Mouse (Mus musculus): ENCODE results near the gene Ube2o.
"Not testable (repeated sequence)": the region's sequence is repeated elsewhere in the genome, so short reads cannot be mapped to it uniquely, and the experiment has no call there.

Ube2o gene

DNA sequence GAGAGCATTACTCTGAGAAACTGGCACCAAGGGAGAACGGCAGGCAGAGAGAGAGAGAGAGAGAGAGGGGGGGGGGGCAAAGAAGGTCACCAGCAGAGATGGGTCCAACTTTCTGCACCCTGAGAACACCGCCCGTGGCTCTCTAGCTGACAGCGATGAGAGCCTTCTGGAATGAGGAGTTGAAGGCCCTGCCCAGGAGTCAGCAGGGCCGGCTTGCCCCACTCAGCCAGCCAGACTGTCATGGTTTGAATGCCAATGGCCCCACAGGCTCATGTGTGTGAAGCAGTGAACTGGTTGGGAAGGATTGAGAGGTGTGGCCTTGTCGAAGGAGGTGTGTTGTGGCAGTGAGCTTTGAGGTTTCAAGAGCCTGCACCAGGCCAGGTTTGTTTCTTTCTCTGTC lies 32.0 kb upstream of the Ube2o start:
- DNase-seq (ENCODE audit: low spot score) = no peak

GRCm38 (mm10) chr11:116612554-116612953 lies 31.3 kb upstream of the Ube2o start:
- DNase-seq (ENCODE audit: low spot score) = no peak

DNA sequence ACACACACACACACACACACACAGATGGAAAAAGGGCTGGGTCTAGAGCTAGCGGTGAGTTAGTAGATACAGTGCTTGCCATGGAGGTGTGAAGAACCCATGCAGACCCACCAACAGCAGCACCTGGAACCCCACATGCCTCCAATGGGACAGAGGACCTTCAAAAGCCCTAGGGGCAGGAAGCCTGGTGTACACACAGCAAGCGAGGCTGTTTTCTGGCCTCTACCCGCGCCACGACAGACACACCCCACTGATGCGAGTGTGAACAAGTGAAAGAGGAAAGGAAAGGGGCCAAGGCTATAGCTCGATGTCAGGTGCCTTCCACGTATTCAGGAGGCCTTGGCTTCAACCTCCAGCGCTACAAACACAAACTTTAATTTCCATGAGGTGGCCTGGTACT lies 30.6 kb upstream of the Ube2o start:
- DNase-seq (ENCODE audit: low spot score) = no peak

- DNase-seq (ENCODE audit: low spot score) = not testable (repeated sequence)
Observed at GRCm38 (mm10) chr11:116611168-116611567, 29.9 kb upstream of the Ube2o start.

- no peak for DNase-seq (ENCODE audit: low spot score)
Observed at GRCm38 (mm10) chr11:116609965-116610630, 28.9 kb upstream of the Ube2o start.

GRCm38 (mm10) chr11:116607717-116608116 lies 26.5 kb upstream of the Ube2o start:
- DNase-seq (ENCODE audit: low spot score) = no peak

- DNase-seq (ENCODE audit: low spot score) = no peak
Observed at GRCm38 (mm10) chr11:116604097-116604496, 22.9 kb upstream of the Ube2o start.

GRCm38 (mm10) chr11:116603339-116603738 lies 22.1 kb upstream of the Ube2o start:
- DNase-seq (ENCODE audit: low spot score) = no peak

GRCm38 (mm10) chr11:116602043-116602442 lies 20.8 kb upstream of the Ube2o start:
- no peak for DNase-seq (ENCODE audit: low spot score)

DNA sequence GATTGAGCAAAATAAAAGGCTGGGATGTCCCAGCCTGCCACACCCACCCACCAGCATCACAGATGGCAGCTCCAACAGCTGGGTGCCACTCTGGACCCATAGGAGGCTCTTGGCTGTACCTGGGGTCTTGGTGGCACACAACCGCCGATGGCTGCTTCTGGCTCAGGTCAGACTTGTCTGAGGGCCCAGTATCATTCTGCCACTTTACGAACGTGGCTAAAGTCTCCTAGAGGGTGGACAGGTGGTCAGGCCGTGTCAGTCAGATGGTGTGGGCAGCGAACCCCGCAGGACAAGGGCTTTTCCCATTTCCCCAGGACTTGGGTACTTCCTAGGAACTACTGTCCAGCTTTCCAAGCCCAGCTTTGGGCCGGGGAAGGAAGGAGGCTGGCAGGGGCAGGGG lies 19.9 kb upstream of the Ube2o start:
- no peak for DNase-seq (ENCODE audit: low spot score)

DNA sequence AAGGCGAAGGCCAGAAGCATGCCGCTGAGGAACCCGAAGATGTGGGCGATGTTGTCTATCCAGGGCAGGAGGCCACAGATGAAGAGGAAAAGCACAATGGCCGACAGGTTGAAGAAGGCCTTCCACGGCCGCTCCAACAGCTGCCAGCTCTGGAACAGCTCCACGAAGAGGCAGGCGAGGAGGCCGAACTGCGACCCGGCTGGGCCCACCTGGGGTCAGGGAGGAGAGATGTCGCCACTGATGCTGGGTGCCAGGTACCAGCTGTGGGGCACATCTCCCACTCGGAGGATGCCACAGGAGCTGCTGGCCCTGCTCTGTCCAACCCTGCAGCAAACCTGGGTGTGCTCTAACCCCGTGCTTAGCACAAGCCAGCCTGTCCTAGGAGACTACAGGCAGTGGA lies 18.0 kb upstream of the Ube2o start:
- DNase-seq (ENCODE audit: low spot score) = no peak

GRCm38 (mm10) chr11:116598193-116598592 lies 16.9 kb upstream of the Ube2o start:
- DNase-seq (ENCODE audit: low spot score) = no peak

GRCm38 (mm10) chr11:116596766-116597165 lies 15.5 kb upstream of the Ube2o start:
- DNase-seq (ENCODE audit: low spot score) = no peak

DNA sequence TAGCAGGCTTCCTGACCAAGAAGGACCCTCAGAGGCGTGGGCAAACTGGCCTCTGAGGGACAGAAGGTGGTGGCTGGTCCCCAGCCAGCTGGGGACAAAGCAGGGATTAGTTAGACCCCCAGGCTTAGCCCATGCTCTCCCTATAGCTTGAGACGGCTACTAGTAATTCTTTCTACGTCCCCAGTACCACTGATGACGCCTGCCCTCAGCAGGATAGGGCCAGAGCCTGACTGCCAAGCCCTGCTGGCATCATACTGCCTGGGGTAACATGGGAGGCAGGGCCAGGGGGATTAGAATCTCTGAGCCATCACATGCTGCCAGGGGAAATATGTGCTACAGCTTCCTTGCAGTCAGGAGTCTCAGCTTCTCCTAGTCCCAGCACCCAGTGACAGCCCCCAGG lies 12.1 kb upstream of the Ube2o start:
- DNase-seq (ENCODE audit: low spot score) = no peak

GRCm38 (mm10) chr11:116592428-116592827 lies 11.2 kb upstream of the Ube2o start:
- peak; percentile 78 for DNase-seq (ENCODE audit: low spot score)

DNA sequence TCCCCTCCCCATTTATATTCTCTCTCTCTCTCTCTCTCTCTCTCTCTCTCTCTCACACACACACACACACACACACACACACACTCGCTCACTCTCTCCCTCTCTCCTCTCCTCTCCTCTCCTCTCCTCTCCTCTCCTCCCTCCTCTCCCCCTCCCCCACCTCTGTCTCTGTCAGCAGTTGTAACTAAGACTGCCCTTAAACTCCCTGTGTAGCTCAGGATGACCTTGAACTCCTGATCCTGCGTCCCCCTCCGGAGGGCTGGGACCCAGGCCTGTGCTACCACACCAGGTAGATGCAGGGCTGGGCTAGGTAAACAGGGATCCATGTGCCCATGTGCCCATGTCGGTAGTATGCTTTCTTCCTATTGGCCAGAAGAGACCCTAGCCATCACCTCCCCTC lies 10.4 kb upstream of the Ube2o start:
- DNase-seq (ENCODE audit: low spot score) = no peak

DNA sequence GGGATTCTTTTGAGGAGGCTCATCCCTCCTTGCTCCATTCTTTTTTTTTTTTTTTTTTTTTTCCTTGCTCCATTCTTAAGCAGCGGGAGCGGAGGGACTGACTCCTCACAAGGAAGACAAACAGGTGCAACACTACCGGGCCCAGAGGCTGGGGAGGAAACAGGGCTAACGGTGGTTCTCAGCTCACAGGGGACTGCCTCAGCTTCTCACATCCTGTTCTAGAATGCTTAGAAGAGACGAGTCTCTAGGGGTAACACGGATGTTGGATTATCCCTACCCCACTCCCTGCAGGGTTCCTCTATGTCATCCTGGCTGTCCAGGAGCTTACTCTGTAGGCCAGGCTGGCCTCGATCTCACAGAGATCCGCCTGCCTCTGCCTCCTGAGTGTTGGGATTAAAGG lies 8.3 kb upstream of the Ube2o start:
- no peak for DNase-seq (ENCODE audit: low spot score)

- no peak for DNase-seq (ENCODE audit: low spot score)
Observed at GRCm38 (mm10) chr11:116589020-116589531, 7.8 kb upstream of the Ube2o start.

DNA sequence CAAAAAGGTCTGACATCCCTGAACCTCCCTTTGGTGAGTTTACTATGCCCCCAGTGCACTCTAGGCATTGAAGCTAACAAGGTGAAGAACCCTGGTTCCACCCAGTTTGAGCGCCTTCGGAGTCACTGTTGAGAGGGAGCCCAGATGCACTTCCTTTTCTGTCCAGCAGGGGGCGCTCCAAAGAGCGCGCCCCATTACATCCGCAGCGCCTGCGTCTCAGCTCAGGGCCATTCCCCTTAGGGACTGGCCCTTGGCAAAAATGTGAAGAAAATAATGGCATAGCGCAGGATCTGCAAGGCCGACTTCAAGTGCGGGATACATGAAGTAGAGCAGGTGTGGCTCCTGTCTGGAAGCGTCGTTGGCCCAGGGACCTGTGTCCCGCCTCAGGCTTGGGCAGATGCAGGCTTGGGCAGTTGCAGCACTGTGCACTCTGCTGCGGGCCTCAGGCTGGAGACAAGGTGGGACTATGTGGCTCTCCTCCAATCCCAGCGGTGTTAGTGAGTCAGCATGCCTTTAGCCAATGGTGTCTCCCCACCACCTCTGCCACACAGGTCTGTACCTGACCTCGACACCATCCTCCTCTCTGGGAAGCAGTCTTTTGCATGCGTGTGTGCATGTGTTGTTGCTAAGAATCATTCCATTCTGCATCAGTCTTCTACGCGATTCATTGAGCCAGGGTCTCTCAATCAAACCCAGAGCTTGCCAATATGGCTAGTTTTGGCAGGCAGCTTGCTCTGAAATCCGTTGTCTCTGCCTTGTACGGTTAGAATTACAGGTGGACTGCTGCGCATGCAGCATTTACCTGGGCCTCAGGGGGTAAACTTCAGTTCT lies 5.8 kb upstream of the Ube2o start:
- DNase-seq (ENCODE audit: low spot score) = peak; percentile 24

- no peak for DNase-seq (ENCODE audit: low spot score)
Observed at GRCm38 (mm10) chr11:116586310-116586709, 5.1 kb upstream of the Ube2o start, which contains the start of gene Aanat. Aanat (plus strand) TSS chr11:116586432.

GRCm38 (mm10) chr11:116585682-116586081 lies 4.4 kb upstream of the Ube2o start:
- DNase-seq (ENCODE audit: low spot score) = no peak

DNA sequence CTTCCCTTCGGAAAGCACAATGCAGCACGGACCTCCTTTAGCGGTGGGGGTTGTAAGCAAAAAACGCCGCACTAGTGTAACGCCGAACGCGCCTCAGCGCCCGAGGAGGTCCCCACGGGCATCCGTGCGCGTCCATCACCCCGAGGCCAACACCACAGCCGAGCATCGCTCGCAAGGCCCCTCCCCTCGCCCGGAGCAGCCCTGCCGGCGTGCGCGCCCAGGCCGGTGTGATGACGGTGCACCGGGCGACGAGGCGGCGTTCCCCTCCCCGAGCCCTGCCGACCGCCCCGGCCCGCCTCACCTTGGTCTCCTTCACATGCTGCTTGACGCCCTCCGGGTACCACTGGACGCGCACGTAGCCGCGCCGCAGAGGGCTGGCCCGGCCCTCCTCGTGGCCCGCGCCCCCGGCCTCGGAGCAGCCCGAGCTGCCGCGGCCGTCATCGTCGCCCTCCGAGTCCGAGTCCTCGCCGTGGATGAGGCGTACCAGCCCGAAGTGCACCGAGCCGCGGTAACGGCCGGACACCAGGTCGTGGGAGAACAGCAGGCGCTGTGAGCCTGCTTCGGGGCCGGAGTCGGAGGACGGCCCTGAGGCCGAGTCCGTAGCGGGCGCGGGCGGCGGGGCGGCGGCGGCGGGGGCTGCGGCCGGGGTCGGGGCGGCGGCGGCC lies 404 bp downstream of the Ube2o start:
- DNase-seq (ENCODE audit: low spot score) = peak; percentile 55
